22 mouse cellular contexts compared by ENCODE assay signal in genomic region chr12:73610831-73611370, GRCm38 (mm10). TPM values are rescaled to one million over a fixed set of nuclear protein-coding genes. Genes with fewer than 3 reads are reported as not detected.
DNase-seq lines count a peak whose midpoint lies in the region; ATAC-seq and TF ChIP-seq lines count a peak whose summit lies in the region.
"Had no signal": no experiment of that assay in that cellular context is flagged by ENCODE, and none has a peak within 500 bp of the region (broad histone marks: within the 10 kb centered on the region; RNA-seq: fewer than 3 reads in every experiment).

No protein-coding gene starts in this region.

- 32% methylated on average over 8 of the region's 8 CpGs for WGBS in spleen, adult 2 months
- whole genome bisulfite sequencing in forebrain, embryonic 16.5 days: 85% methylated on average over 8 of the region's 8 CpGs

- H3K4me3 ChIP-seq in spleen, adult 2 months (ENCODE audit: extremely low read depth, insufficient read depth, insufficient read length): no peak overlapping the region
- H3K4me3 ChIP-seq in CH12.LX (replicated peaks in 1 of 3; ENCODE audit: low read depth in 2 of 3, low read length in 2 of 3, poor library complexity in 1 of 3): no peak overlapping the region
- H3K4me3 ChIP-seq in left cerebral cortex, adult 2 months: no peak overlapping the region
- no peak overlapping the region for H3K4me3 ChIP-seq in forebrain, embryonic 16.5 days (replicated peaks; ENCODE audit: low read length)
- H3K4me3 ChIP-seq: forebrain, embryonic 13.5 days; heart, embryonic 15.5 days; hindbrain, embryonic 10.5 days; limb, embryonic 12.5 days; liver, embryonic 13.5 days; midbrain, embryonic 15.5 days had no signal

- in situ Hi-C loops in CH12.LX (cut with MboI; ENCODE audit: low pct_ligation_motif_present, low pct_unique_long_range_greater_than_20kb, low sequenced_read_pairs): no loop called here

- TF ChIP-seq POLR2A in spleen, adult 2 months (IDR thresholded peaks at IDR 0.05; ENCODE audit: low read depth, low read length): no peak
- no peak for TF ChIP-seq POLR2A in CH12.LX (IDR thresholded peaks at IDR 0.05; ENCODE audit: low read depth, low read length)

- TF ChIP-seq CTCF in spleen, adult 2 months (IDR thresholded peaks at IDR 0.05; ENCODE audit: extremely low read depth, insufficient read depth, insufficient read length, insufficient replicate concordance): no peak
- TF ChIP-seq CTCF in CH12.LX (conservative IDR thresholded peaks at IDR 0.05 in 1 of 2, IDR thresholded peaks at IDR 0.05 in 1 of 2; ENCODE audit: low read depth in 2 of 2, low read length in 2 of 2): no peak
- no peak for TF ChIP-seq CTCF in left cerebral cortex, adult 2 months (IDR thresholded peaks at IDR 0.05)

- no peaks in the 10 kb centered on the region for H3K9me3 ChIP-seq in CH12.LX (replicated peaks; ENCODE audit: low read length)
- no peaks in the 10 kb centered on the region for H3K9me3 ChIP-seq in forebrain, embryonic 16.5 days (ENCODE audit: control insufficient read depth, low read length)
- H3K9me3 ChIP-seq: forebrain, embryonic 13.5 days; heart, embryonic 15.5 days; hindbrain, embryonic 10.5 days; liver, embryonic 13.5 days; midbrain, embryonic 15.5 days had no signal

- H3K36me3 ChIP-seq in spleen, adult 2 months (ENCODE audit: control insufficient read depth, insufficient read depth, low read length): no peaks in the 10 kb centered on the region
- H3K36me3 ChIP-seq in CH12.LX (replicated peaks in 1 of 2; ENCODE audit: control insufficient read depth in 1 of 2, insufficient read depth in 1 of 2, low read length in 1 of 2): no peaks in the 10 kb centered on the region
- H3K36me3 ChIP-seq in forebrain, embryonic 16.5 days (ENCODE audit: control insufficient read depth, insufficient read depth): no peaks in the 10 kb centered on the region
- H3K36me3 ChIP-seq: heart, embryonic 15.5 days; hindbrain, embryonic 10.5 days; limb, embryonic 12.5 days; liver, embryonic 13.5 days; midbrain, embryonic 15.5 days had no signal

- peaks cover 37% of the 10 kb centered on the region; the same call in 1 of the 2 replicates for H3K4me1 ChIP-seq in spleen, adult 2 months (ENCODE audit: control insufficient read depth, insufficient read depth, insufficient read length)
- peaks cover 31 to 70% of the 10 kb centered on the region in 2 experiments for H3K4me1 ChIP-seq in CH12.LX (ENCODE audit: control insufficient read depth in 1 of 2, insufficient read depth in 2 of 2)
- H3K4me1 ChIP-seq in forebrain, embryonic 16.5 days (replicated peaks; ENCODE audit: control insufficient read depth, insufficient read depth, low read length): no peaks in the 10 kb centered on the region
- H3K4me1 ChIP-seq: forebrain, embryonic 13.5 days had no signal

- intact Hi-C loops in left cerebral cortex, adult 2 months (cut with DNase I): no loop called here

- DNase-seq in spleen, adult 2 months (ENCODE audit: low read depth in 1 of 2, low spot score in 2 of 2): no peak
- no peak for DNase-seq in spleen, postnatal 36 days (ENCODE audit: low spot score in 2 of 2)
- DNase-seq in CH12.LX (ENCODE audit: extremely low read depth): peak; percentile 65
- DNase-seq in naive thymus-derived CD4-positive, alpha-beta T cell, adult 2 months (ENCODE audit: low read depth): peak; percentile 68
- DNase-seq in left cerebral cortex, adult 2 months (ENCODE audit: extremely low spot score in 1 of 2, low spot score in 2 of 2): no peak
- DNase-seq in embryo, embryonic 10.5 days (ENCODE audit: low spot score): no peak
- DNase-seq: adrenal gland, postnatal 10 days; cerebellum, adult 11-12 months; cerebellum, postnatal 36 days; gastrocnemius, postnatal 14 days; kidney, adult 9 months; kidney, postnatal 4 days; liver, embryonic 13.5 days; lung, embryonic 14.5 days; retina, postnatal 1 day had no signal

- H3K9ac ChIP-seq in CH12.LX (ENCODE audit: insufficient read depth, low read depth): no peak overlapping the region
- H3K9ac ChIP-seq in forebrain, embryonic 16.5 days (replicated peaks; ENCODE audit: low read depth, low read length): no peak overlapping the region
- H3K9ac ChIP-seq: forebrain, embryonic 13.5 days; heart, embryonic 15.5 days; limb, embryonic 12.5 days; liver, embryonic 13.5 days; lung, embryonic 14.5 days; midbrain, embryonic 15.5 days had no signal

- ATAC-seq in hematopoietic stem cell, adult 5-6 weeks (replicated peaks in 1 of 2; ENCODE audit: insufficient read depth in 1 of 2, low FRiP score in 2 of 2, low TSS enrichment in 1 of 2, low read depth in 1 of 2, poor library complexity in 2 of 2, severe bottlenecking in 2 of 2): peak; percentile 23 to 34; a peak in 3 of 4 replicates
- no peak for ATAC-seq in forebrain, embryonic 16.5 days
- ATAC-seq: forebrain, embryonic 13.5 days; midbrain, embryonic 15.5 days had no signal

- TF ChIP-seq EP300 in CH12.LX (IDR thresholded peaks at IDR 0.05; ENCODE audit: low read length): peak; percentile 76

- no peaks in the 10 kb centered on the region for H3K27me3 ChIP-seq in spleen, adult 2 months (ENCODE audit: control insufficient read depth, insufficient read depth, low read length)
- H3K27me3 ChIP-seq in CH12.LX (replicated peaks): no peaks in the 10 kb centered on the region
- H3K27me3 ChIP-seq in forebrain, embryonic 16.5 days (replicated peaks; ENCODE audit: control insufficient read depth, insufficient read depth, low read length): no peaks in the 10 kb centered on the region
- H3K27me3 ChIP-seq: forebrain, embryonic 13.5 days; heart, embryonic 15.5 days; limb, embryonic 12.5 days; liver, embryonic 13.5 days; midbrain, embryonic 15.5 days had no signal

- H3K4me2 ChIP-seq in CH12.LX (ENCODE audit: insufficient read depth, low read depth, poor library complexity, severe bottlenecking): 0 out of 2 replicates have a peak overlapping the region, but pooled peaks have one; percentile 35
- no peak overlapping the region for H3K4me2 ChIP-seq in forebrain, embryonic 16.5 days (ENCODE audit: low read length)
- H3K4me2 ChIP-seq: forebrain, embryonic 13.5 days; heart, embryonic 15.5 days; limb, embryonic 12.5 days; liver, embryonic 13.5 days; lung, embryonic 14.5 days; midbrain, embryonic 15.5 days had no signal

- no peak for TF ChIP-seq RAD21 in CH12.LX (IDR thresholded peaks at IDR 0.05; ENCODE audit: low read depth, low read length)

- dilution Hi-C loops in CH12.LX (cut with MboI; ENCODE audit: extremely low pct_ligation_motif_present, extremely low pct_unique_long_range_greater_than_20kb, low sequenced_read_pairs): no loop called here

- H3K27ac ChIP-seq in spleen, adult 2 months (ENCODE audit: insufficient read depth, low read length): peak overlapping the region; percentile 33
- no peak overlapping the region for H3K27ac ChIP-seq in CH12.LX (ENCODE audit: insufficient read depth, low read depth)
- H3K27ac ChIP-seq in left cerebral cortex, adult 2 months: no peak overlapping the region
- no peak overlapping the region for H3K27ac ChIP-seq in forebrain, embryonic 16.5 days (ENCODE audit: low read length)
- H3K27ac ChIP-seq: forebrain, embryonic 13.5 days; heart, embryonic 15.5 days; hindbrain, embryonic 10.5 days; limb, embryonic 12.5 days; liver, embryonic 13.5 days; midbrain, embryonic 15.5 days had no signal

- no peaks in the 10 kb centered on the region for H3K79me2 ChIP-seq in CH12.LX (replicated peaks; ENCODE audit: control insufficient read depth, extremely low read depth, insufficient read depth, poor library complexity, severe bottlenecking)

TF ChIP-seq in CH12.LX, 34 proteins besides CTCF, POLR2A, EP300 and RAD21 (continues in another document):
- TF ChIP-seq RCOR1 (conservative IDR thresholded peaks at IDR 0.05; ENCODE audit: low read depth, low read length) (no peak), CHD1 (IDR thresholded peaks at IDR 0.05; ENCODE audit: low read depth, low read length) (no peak), KAT2A (IDR thresholded peaks at IDR 0.05; ENCODE audit: insufficient replicate concordance, low read length) (no peak), ZNF384 (IDR thresholded peaks at IDR 0.05; ENCODE audit: low read depth, low read length) (no peak), MEF2A (IDR thresholded peaks at IDR 0.05; ENCODE audit: borderline replicate concordance, low read depth, low read length) (peak; percentile 36; the same call in 1 of the 2 replicates), MAZ (IDR thresholded peaks at IDR 0.05; ENCODE audit: low read depth, low read length) (no peak), PAX5 (IDR thresholded peaks at IDR 0.05; ENCODE audit: low read length) (no peak), POLR2AphosphoS2 (IDR thresholded peaks at IDR 0.05; ENCODE audit: low read depth, low read length) (no peak), NELFE (IDR thresholded peaks at IDR 0.05; ENCODE audit: low read depth, low read length) (no peak), MXI1 (IDR thresholded peaks at IDR 0.05; ENCODE audit: low read depth, low read length) (peak; percentile 30; the same call in 1 of the 2 replicates), E2F4 (IDR thresholded peaks at IDR 0.05; ENCODE audit: insufficient replicate concordance, low read depth, low read length) (no peak), IRF4 (IDR thresholded peaks at IDR 0.05; ENCODE audit: low read depth, low read length) (peak; percentile 60), UBTF (IDR thresholded peaks at IDR 0.05; ENCODE audit: low read depth, low read length) (no peak), HCFC1 (IDR thresholded peaks at IDR 0.05; ENCODE audit: low read depth, low read length) (0 out of 2 replicates have a peak, but pooled peaks have one; percentile 20), GABPA (IDR thresholded peaks at IDR 0.05; ENCODE audit: insufficient replicate concordance, low read depth, low read length) (no peak), USF1 (IDR thresholded peaks at IDR 0.05; ENCODE audit: low read depth, low read length) (no peak), USF2 (conservative IDR thresholded peaks at IDR 0.05; ENCODE audit: low read depth, low read length) (no peak), JUND (conservative IDR thresholded peaks at IDR 0.05; ENCODE audit: low read depth, low read length) (no peak), TCF12 (IDR thresholded peaks at IDR 0.05; ENCODE audit: low read depth, low read length) (0 out of 2 replicates have a peak, but pooled peaks have one; percentile 19), MAX (IDR thresholded peaks at IDR 0.05; ENCODE audit: low read length) (peak; percentile 47; the same call in 1 of the 2 replicates), MYC (IDR thresholded peaks at IDR 0.05; ENCODE audit: low read depth, low read length) (no peak), NRF1 (IDR thresholded peaks at IDR 0.05; ENCODE audit: low read depth, low read length) (0 out of 2 replicates have a peak, but pooled peaks have one; percentile 15)

RNA-seq across cellular contexts. Expression of gene Prkch, which starts 26.3 kb away (rescaled TPM):
- polyA plus RNA-seq in spleen, adult 2 months (2012; rRNA removed): 12.5 and 13.5 TPM in 2 replicates
- total RNA-seq in CH12.LX (2012; rRNA removed): 0.55 and 0.76 TPM in 2 replicates
- total RNA-seq in CH12.LX (2014; rRNA removed): 1.8 and 2.2 TPM in 2 replicates
- polyA plus RNA-seq in CH12.LX (2012; ENCODE audit: insufficient read length, low read depth): 2.3 and 2.4 TPM in 2 replicates
- total RNA-seq in hematopoietic stem cell, adult 5-6 weeks (2017): 36.1 and 42.8 TPM in 2 replicates
- total RNA-seq in left cerebral cortex, adult 2 months (2021): 1 to 10 TPM; 4.1 to 5.7 TPM
- polyA plus RNA-seq in forebrain, embryonic 16.5 days (2015; fragmentation: Nextera tagmentation; extraction: Ambion mirVana): 3.6 and 4.3 TPM in 2 replicates

Comparison
In these comparisons a context has a peak if more than half of its experiments do, and no peak if none do; other contexts are left out.
1. DNase-seq: peak in CH12.LX (single experiment) and naive thymus-derived CD4-positive, alpha-beta T cell, adult 2 months (single experiment); none in spleen, adult 2 months (0 of 2), spleen, postnatal 36 days (0 of 2), left cerebral cortex, adult 2 months (0 of 2) and embryo, embryonic 10.5 days (single experiment).